Mouse (Mus musculus) G1E (cell line): ENCODE results near the gene Rad50. TPM values are rescaled to one million over a fixed set of nuclear protein-coding genes. Genes with fewer than 3 reads are reported as not detected.

Experiments used
- ATAC-seq: 2 replicates; pipeline ENCODE4 v1.8.0; 2016; ENCODE audit warnings: mild to moderate bottlenecking; ENCODE audit not compliant: insufficient number of reproducible peaks, poor library complexity, low FRiP score, severe bottlenecking; ENCODE audit errors: extremely low read depth
- DNase-seq: peaks from one replicate; pipeline ENCODE4 v3.0.0; 2012; ENCODE audit warnings: low spot score
- H3K27me3 ChIP-seq: 2 replicates; pipeline ENCODE4 v1.6.1; 2012; ENCODE audit warnings: mild to moderate bottlenecking, low read length, inconsistent platforms; ENCODE audit not compliant: insufficient read depth
- H3K36me3 ChIP-seq: replicated peaks from 2 replicates; pipeline ENCODE3; 2012; ENCODE audit warnings: mild to moderate bottlenecking, inconsistent platforms
- H3K4me1 ChIP-seq: 2 replicates; pipeline ENCODE4 v1.6.1; 2012; ENCODE audit warnings: low read depth, low read length, inconsistent platforms, mixed read lengths; ENCODE audit not compliant: insufficient read depth
- H3K4me3 ChIP-seq: 2 replicates; pipeline ENCODE4 v1.5.1; 2012; ENCODE audit warnings: low read depth, mild to moderate bottlenecking, inconsistent platforms, low read length, moderate library complexity, mixed read lengths
- H3K9me3 ChIP-seq: replicated peaks from 2 replicates; pipeline ENCODE4 v1.6.1; 2012; ENCODE audit warnings: inconsistent platforms
- CTCF ChIP-seq: IDR thresholded peaks from 2 replicates; pipeline ENCODE4 v1.5.1; 2012; ENCODE audit warnings: low read depth, low read length, inconsistent platforms, mixed read lengths
- GATA1 ChIP-seq: IDR thresholded peaks from 2 replicates; pipeline ENCODE4 v1.6.1; 2012; ENCODE audit warnings: borderline replicate concordance, low read length, inconsistent platforms, mixed read lengths
- GATA2 ChIP-seq: IDR thresholded peaks from 2 replicates; pipeline ENCODE4 v1.6.1; 2012; ENCODE audit warnings: low read depth, low read length, inconsistent platforms, borderline replicate concordance
- POLR2AphosphoS5 ChIP-seq: IDR thresholded peaks from 2 replicates; pipeline ENCODE4 v1.6.1; 2012; ENCODE audit warnings: low read depth, low read length, inconsistent platforms; ENCODE audit not compliant: insufficient replicate concordance
- TAL1 ChIP-seq: conservative IDR thresholded peaks from 2 replicates; pipeline ENCODE4 v1.6.1; 2012; ENCODE audit warnings: low read depth, low read length, inconsistent platforms, mixed read lengths
- polyA plus RNA-seq: library from polyadenylated mRNA; stranded (reverse); fragments of >175 nt; gene quantifications from 2 replicates; pipeline ENCODE4 v1.2.3, GENCODE M21; 2012
- total RNA-seq, 2 experiments: library from RNA; stranded (forward) in 1 of 2; stranded (reverse) in 1 of 2; fragments of 200-1000 nt in 1 of 2; fragments of >200 nt in 1 of 2; fragmentation: Nextera tagmentation in 1 of 2; gene quantifications; 2 replicates each; pipeline ENCODE4 v1.2.3; 2014 to 2017

Gene Rad50
- total and polyA plus RNA-seq, 3 experiments: 16.4 to 97.2 (median 92.4) TPM

DNA sequence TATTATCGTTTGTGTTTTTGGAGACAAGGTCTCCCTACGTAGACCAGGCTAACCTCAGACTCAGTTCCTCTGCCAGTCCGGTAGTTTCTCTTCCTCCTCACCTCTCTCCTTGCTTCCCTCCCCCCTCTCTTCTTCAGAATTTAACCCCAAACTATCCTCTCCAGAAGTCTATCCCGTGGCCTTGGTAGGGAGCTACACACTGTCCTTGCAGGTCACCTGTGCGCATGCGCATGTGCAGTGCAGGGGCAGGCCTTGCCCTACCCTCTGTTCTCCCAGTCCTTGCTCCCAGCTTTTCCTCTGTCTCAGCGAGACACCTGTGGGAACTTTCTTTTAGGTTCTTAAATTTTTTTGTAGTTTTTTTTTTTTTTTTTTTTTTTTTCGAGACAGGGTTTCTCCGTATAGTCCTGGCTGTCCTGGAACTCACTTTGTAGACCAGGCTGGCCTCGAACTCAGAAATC lies 69.3 kb downstream of the Rad50 start:
- ATAC-seq: no peak
- no peak for TF ChIP-seq CTCF
- TF ChIP-seq GATA2: no peak
- no peak for TF ChIP-seq GATA1
- TF ChIP-seq TAL1: no peak
- no peak for TF ChIP-seq POLR2AphosphoS5
- no peak overlapping the region for H3K4me3 ChIP-seq
- peaks cover 82% of the 10 kb centered on the region for H3K4me1 ChIP-seq
- H3K27me3 ChIP-seq: peaks cover 13% of the 10 kb centered on the region; the same call in 1 of the 2 replicates
- H3K9me3 ChIP-seq: no peaks in the 10 kb centered on the region; the same call in 1 of the 2 replicates
- H3K36me3 ChIP-seq: no peaks in the 10 kb centered on the region
- no peak for DNase-seq

DNA sequence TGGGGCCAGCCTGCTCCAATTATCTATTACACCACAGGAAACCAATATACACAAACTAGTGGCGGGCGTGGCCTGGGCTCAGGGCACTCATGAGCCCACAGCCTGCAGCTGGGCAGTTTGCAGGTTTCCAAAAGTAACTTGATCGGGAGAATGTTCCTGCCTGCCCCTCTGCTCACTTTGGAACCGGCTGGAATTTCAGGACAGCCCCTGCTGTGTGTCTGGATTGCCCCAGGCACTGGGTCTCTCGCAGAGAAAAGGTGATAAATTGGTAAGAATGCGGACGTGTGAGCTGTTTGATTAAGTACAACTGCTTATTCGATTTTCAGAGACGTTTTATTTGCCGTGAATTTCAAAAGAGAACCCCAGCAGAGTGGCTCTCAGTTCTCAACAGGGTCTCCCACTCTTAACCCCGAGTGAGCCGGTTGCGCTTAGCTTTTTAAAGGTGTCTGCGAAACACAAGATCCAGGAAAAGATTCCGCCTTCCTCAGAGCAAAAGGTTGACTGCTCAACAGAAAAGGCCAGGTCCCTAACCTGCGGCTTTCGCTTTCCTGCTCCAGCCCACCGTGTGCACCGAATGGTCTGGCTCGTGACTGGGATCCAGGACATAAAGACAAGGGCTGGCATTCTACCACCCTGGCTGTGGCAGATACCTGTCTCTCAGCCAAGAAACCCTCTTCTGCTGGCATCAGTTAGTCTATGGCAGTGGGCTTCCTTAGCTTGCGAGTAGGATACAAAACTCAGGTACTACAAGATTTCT lies 69.9 kb downstream of the Rad50 start:
- peaks cover 81% of the 10 kb centered on the region for H3K4me1 ChIP-seq
- TF ChIP-seq GATA1: no peak
- TF ChIP-seq TAL1: no peak
- no peak for TF ChIP-seq CTCF
- TF ChIP-seq GATA2: no peak
- no peak for TF ChIP-seq POLR2AphosphoS5
- ATAC-seq (no peak), DNase-seq (no peak)
- peaks cover 13% of the 10 kb centered on the region; the same call in 1 of the 2 replicates for H3K27me3 ChIP-seq
- H3K9me3 ChIP-seq: no peaks in the 10 kb centered on the region; the same call in 1 of the 2 replicates
- H3K4me3 ChIP-seq: no peak overlapping the region
- no peaks in the 10 kb centered on the region for H3K36me3 ChIP-seq

DNA sequence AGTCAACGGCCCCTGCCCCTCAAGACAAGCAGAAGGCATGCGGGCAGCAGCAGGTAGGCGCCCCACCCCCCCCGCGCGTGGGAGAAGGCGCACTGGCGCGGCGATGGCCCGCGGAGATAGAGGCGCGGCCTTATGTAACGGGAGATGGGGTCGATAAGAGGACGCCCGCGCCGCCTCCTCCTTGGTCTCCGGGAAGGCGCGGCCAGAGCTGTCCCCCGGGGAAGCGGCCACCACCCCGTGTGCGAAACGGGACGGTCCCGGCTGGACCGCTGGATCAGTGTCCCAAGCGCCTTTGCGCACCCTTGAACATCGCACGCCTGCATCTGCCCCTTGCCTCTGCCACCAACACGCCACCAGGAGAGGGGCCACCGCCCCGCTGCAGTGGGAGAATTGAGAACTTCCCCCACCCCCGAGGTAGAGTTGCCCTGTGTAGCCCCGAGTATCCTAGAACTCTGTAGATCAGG lies 70.9 kb downstream of the Rad50 start:
- Histone ChIP-seq H3K9me3 (no peaks in the 10 kb centered on the region), H3K36me3 (no peaks in the 10 kb centered on the region), H3K4me1 (peaks cover 81% of the 10 kb centered on the region), H3K4me3 (peak overlapping the region; percentile 72), H3K27me3 (peaks cover 13% of the 10 kb centered on the region; the same call in 1 of the 2 replicates)
- DNase-seq: no peak
- ATAC-seq: no peak
- TF ChIP-seq GATA2: no peak
- no peak for TF ChIP-seq POLR2AphosphoS5
- TF ChIP-seq TAL1: no peak
- no peak for TF ChIP-seq GATA1
- TF ChIP-seq CTCF: no peak

DNA sequence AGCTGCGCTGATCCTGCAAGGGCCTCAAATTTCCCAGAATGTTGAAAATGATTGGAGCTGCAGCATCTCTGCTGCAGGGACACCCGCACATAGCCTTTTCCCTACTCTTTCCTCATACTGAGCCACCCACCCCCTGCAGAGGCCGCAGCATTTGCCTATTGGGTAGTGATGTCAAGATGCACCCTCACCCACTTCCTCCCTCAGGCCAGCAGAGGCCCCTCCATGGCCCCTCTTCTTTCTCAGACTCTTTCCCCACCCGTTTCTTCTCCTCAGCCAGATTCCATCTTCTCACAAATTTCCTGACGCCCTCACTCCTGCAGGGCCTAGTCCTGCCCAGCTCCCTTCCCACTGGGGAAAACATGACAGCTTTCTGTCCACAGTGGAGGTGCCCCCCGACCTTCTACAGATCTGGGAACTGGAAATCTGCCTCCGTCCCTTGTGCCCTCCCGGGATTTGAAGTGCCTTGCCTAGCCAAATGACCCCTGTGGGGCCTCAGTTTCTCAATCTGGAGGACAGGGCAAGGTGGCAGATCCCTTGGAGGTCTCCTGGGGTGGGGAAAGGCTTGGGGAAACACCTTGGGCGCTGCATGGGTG lies 71.4 kb downstream of the Rad50 start:
- Histone ChIP-seq H3K4me1 (peaks cover 79% of the 10 kb centered on the region), H3K27me3 (peaks cover 13% of the 10 kb centered on the region; the same call in 1 of the 2 replicates), H3K9me3 (no peaks in the 10 kb centered on the region), H3K4me3 (peak overlapping the region; percentile 72; the same call in 1 of the 2 replicates), H3K36me3 (no peaks in the 10 kb centered on the region)
- DNase-seq: no peak
- no peak for TF ChIP-seq POLR2AphosphoS5
- no peak for TF ChIP-seq GATA2
- no peak for TF ChIP-seq CTCF
- no peak for TF ChIP-seq TAL1
- no peak for TF ChIP-seq GATA1
- no peak for ATAC-seq

DNA sequence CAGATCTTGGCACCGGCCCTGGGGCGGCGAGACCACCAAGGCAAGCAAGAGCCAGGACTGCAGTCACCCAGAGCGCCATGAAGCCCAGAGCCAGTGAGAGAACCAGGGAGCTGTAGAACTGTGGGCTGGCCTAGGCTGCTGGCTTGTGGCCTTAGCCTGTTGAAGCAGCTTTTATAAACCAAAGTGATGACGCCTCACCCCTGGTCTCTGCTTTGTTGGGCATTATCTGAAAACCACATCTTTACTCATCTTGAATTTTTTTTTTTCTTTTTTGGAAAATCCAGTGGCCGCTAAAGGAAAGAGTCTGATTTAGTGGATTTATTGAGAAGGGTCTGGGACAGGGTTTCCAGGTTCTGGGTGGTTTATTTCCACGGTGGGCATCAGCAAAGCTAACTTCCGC lies 72.6 kb downstream of the Rad50 start, which contains the start of gene Il13:
Gene Il13 (minus strand): TSS at position 147 of the 400 bp plus-strand sequence.
- no peaks in the 10 kb centered on the region for H3K9me3 ChIP-seq
- ATAC-seq: 0 out of 2 replicates have a peak, but pooled peaks have one; percentile 15

DNA sequence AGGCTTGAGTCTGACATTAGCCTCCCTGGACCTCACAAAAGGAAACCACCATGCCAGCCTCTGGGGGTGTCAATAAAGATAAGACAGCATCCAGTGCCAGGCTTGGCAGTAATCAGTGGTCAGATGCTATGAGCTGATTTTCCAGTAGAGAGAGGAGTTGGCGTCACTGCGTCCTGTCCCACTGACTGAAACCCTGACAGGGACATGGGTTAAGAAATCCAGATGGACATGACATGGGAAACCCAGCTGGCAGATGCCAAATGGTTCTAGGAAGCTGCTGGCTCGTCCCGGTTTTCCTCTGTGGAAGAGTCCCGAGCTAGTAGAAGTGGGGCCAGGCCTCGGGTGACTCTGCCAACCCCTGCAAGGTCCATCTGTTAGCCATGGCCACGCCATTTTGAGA lies 73.5 kb downstream of the Rad50 start:
- peaks cover 70% of the 10 kb centered on the region for H3K4me1 ChIP-seq
- no peak for ATAC-seq

More for the DNA sequence above, 72.6 kb downstream of the Rad50 start, which contains the start of gene Il13:
- Histone ChIP-seq H3K36me3 (no peaks in the 10 kb centered on the region), H3K4me3 (peak within 1 kb of the TSS; percentile 14; the same call in 1 of the 2 replicates), H3K27me3 (peaks cover 13% of the 10 kb centered on the region; the same call in 1 of the 2 replicates), H3K4me1 (peaks cover 75% of the 10 kb centered on the region)
- no peak for DNase-seq
- TF ChIP-seq POLR2AphosphoS5 (no peak), CTCF (no peak), TAL1 (no peak), GATA1 (no peak), GATA2 (no peak)

More for the DNA sequence above, 73.5 kb downstream of the Rad50 start:
- DNase-seq: no peak
- Histone ChIP-seq H3K36me3 (no peaks in the 10 kb centered on the region), H3K4me3 (no peak overlapping the region), H3K9me3 (no peaks in the 10 kb centered on the region), H3K27me3 (peaks cover 13% of the 10 kb centered on the region; the same call in 1 of the 2 replicates)
- no peak for TF ChIP-seq POLR2AphosphoS5
- no peak for TF ChIP-seq GATA1
- TF ChIP-seq TAL1: no peak
- no peak for TF ChIP-seq GATA2
- TF ChIP-seq CTCF: no peak
